Mouse (Mus musculus) small intestine, adult 2 months (tissue): ENCODE measurements around the gene Kcne3.

Source experiments
- CTCF ChIP-seq: fragments of 200-500 bp; IDR thresholded peaks from 2 replicates; pipeline ENCODE4 v1.5.1; 2012; ENCODE audit warnings: low read depth, mild to moderate bottlenecking, control low read depth, inconsistent platforms, low read length, moderate library complexity, mixed read lengths; ENCODE audit not compliant: insufficient replicate concordance, insufficient read length; ENCODE audit errors: extremely low read depth
- POLR2A ChIP-seq: fragments of 200-500 bp; IDR thresholded peaks from 2 replicates; pipeline ENCODE4 v1.6.1; 2012; ENCODE audit warnings: low read depth, mild to moderate bottlenecking, control low read depth, inconsistent platforms, low read length, moderate library complexity

GRCm38 (mm10) chr7:100159105-100159841 lies 17.0 kb upstream of the Kcne3 start, which contains the start of gene Lipt2:
- TF ChIP-seq POLR2A (peak; percentile 50), CTCF (no peak)
